Mouse (Mus musculus) forebrain, embryonic 11.5 days (tissue): Measurements from ENCODE around the gene Kdm6b. TPM values are rescaled to one million over a fixed set of nuclear protein-coding genes. Genes with fewer than 3 reads are reported as not detected.

Experiments
- ATAC-seq: fragments of 200-750 bp; cut with Nextera tagmentation; replicated peaks from 2 replicates; pipeline ENCODE4 v1.8.0; 2017; ENCODE audit warnings: moderate TSS enrichment; ENCODE audit not compliant: low FRiP score
- DNase-seq: peaks from one replicate; pipeline ENCODE4 v3.0.0-alpha.2; 2017; ENCODE audit warnings: low spot score
- H3K27ac ChIP-seq: fragments of 300-500 bp; sonication (generic); 2 replicates; pipeline ENCODE4 v1.5.1; 2014; ENCODE audit warnings: low read depth, low read length
- H3K27me3 ChIP-seq: fragments of 300-500 bp; sonication (generic); 2 replicates; pipeline ENCODE4 v1.6.1; 2014; ENCODE audit warnings: mild to moderate bottlenecking, low read length, mixed read lengths; ENCODE audit not compliant: control insufficient read depth, insufficient read depth
- H3K36me3 ChIP-seq: fragments of 300-500 bp; sonication (generic); 2 replicates; pipeline ENCODE4 v1.6.1; 2014; ENCODE audit warnings: mild to moderate bottlenecking, low read length, moderate library complexity, mixed read lengths; ENCODE audit not compliant: control insufficient read depth, insufficient read depth
- H3K4me1 ChIP-seq: fragments of 300-500 bp; sonication (generic); replicated peaks from 2 replicates; pipeline ENCODE4 v1.6.1; 2014; ENCODE audit warnings: low read length, mixed read lengths; ENCODE audit not compliant: control insufficient read depth, insufficient read depth
- H3K4me2 ChIP-seq: fragments of 300-500 bp; sonication (generic); 2 replicates; pipeline ENCODE4 v1.6.1; 2014; ENCODE audit warnings: low read depth, mild to moderate bottlenecking, low read length, moderate library complexity, mixed read lengths; ENCODE audit not compliant: severe bottlenecking
- H3K4me3 ChIP-seq: fragments of 300-500 bp; sonication (generic); 2 replicates; pipeline ENCODE4 v1.5.1; 2014; ENCODE audit warnings: low read depth, low read length
- H3K9ac ChIP-seq: fragments of 300-500 bp; sonication (generic); 2 replicates; pipeline ENCODE4 v1.6.1; 2014; ENCODE audit warnings: low read length
- H3K9me3 ChIP-seq: fragments of 300-500 bp; sonication (generic); 2 replicates; pipeline ENCODE4 v1.6.1; 2016; ENCODE audit warnings: low read length, mixed read lengths; ENCODE audit not compliant: control insufficient read depth
- WGBS: fragments of 180-500 bp; shearing (Covaris S2); extraction: QIAGEN DNeasy Blood & Tissue Kit; methylation state at CpG from one replicate; pipeline ENCODE4 v1.1.7; 2014; 5-methylcytosine and 5-hydroxymethylcytosine counted together
- polyA plus RNA-seq: library from polyadenylated mRNA; unstranded; fragments of >200 nt; fragmentation: Nextera tagmentation; extraction: Ambion mirVana; gene quantifications from 2 replicates; pipeline ENCODE4 v1.2.1, GENCODE M21; 2014

The Kdm6b gene
- polyA plus RNA-seq, 1 experiment from 2014 or later, result 40.9 TPM

DNA sequence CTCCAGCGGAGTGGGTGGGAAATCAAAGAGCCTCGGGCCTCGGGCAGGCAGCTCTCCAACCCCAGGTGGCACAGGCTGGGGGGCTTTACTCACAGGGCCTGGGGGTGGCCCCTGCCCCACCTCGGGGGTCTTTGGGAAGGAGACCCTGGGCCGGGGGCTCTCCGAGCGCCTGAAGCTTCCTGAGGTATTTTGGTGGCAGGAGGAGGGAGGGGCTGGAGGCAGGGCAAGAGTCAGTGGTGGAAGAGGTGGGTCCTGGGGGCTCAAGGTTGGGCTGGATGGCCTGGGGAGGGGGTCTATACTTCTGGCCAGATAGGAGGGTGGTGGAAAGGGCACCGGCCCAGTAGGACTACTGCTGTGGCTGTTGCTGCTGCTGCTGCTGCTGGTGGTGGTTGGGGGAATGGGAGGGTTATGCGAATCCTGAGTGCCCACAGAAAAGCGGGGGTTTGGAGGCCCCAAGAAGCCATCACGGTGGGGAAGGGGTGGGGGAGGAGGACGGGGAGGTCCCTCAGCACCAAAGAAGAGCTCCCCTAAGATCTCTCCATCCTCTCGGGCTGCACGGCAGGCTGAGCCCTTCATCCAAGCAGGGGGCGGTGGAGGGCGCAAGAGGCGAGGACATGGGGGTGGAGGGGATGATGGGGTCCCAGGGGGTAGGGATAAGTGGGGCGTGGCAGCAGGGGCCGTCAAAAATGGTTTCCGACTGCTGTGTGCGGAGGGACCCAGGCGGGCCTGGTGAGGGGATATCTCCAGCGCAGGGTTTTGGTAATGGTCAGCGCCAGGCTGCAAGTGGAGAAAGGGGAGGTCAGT is 7.9 kb downstream of the Kdm6b start:
- whole genome bisulfite sequencing, result 89% methylated on average over 22 of the region's 24 CpGs
- no peaks in the 10 kb centered on the region for H3K9me3 ChIP-seq
- H3K36me3 ChIP-seq, result peaks cover 38% of the 10 kb centered on the region
- H3K9ac ChIP-seq, result no peak overlapping the region
- H3K4me3 ChIP-seq, result no peak overlapping the region
- peak; percentile 56 for DNase-seq
- H3K4me1 ChIP-seq, result peaks cover 12% of the 10 kb centered on the region
- no peaks in the 10 kb centered on the region; the same call in 1 of the 2 replicates for H3K27me3 ChIP-seq
- H3K4me2 ChIP-seq, result no peak overlapping the region
- ATAC-seq, result no peak
- H3K27ac ChIP-seq, result no peak overlapping the region

GRCm38 (mm10) chr11:69404595-69405396 is 8.7 kb downstream of the Kdm6b start:
- Histone ChIP-seq H3K27ac (no peak overlapping the region), H3K4me2 (no peak overlapping the region), H3K9ac (no peak overlapping the region), H3K4me1 (peaks cover 14% of the 10 kb centered on the region), H3K27me3 (peaks cover 2% of the 10 kb centered on the region; the same call in 1 of the 2 replicates), H3K4me3 (no peak overlapping the region), H3K36me3 (peaks cover 43% of the 10 kb centered on the region), H3K9me3 (no peaks in the 10 kb centered on the region)
- no peak for ATAC-seq
- peak; percentile 52 for DNase-seq
- 92% methylated on average over 24 of the region's 24 CpGs for WGBS

- H3K4me3 ChIP-seq, result no peak overlapping the region
- H3K9ac ChIP-seq, result no peak overlapping the region
- peaks cover 2% of the 10 kb centered on the region; the same call in 1 of the 2 replicates for H3K27me3 ChIP-seq
- no peaks in the 10 kb centered on the region for H3K9me3 ChIP-seq
- H3K4me1 ChIP-seq, result peaks cover 19% of the 10 kb centered on the region
- H3K4me2 ChIP-seq, result no peak overlapping the region
- peaks cover 43% of the 10 kb centered on the region for H3K36me3 ChIP-seq
- H3K27ac ChIP-seq, result no peak overlapping the region
- no peak for ATAC-seq
- WGBS, result 89% methylated on average over 37 of the region's 38 CpGs
- DNase-seq, result peak; percentile 53
Measured at GRCm38 (mm10) chr11:69403691-69404594, 9.5 kb downstream of the Kdm6b start.

GRCm38 (mm10) chr11:69401987-69402386 is 11.5 kb downstream of the Kdm6b start:
- H3K27me3 ChIP-seq, result peaks cover 2% of the 10 kb centered on the region; the same call in 1 of the 2 replicates
- no peak overlapping the region for H3K9ac ChIP-seq
- no peak overlapping the region for H3K4me2 ChIP-seq
- peaks cover 26% of the 10 kb centered on the region for H3K4me1 ChIP-seq
- no peaks in the 10 kb centered on the region for H3K9me3 ChIP-seq
- no peak overlapping the region for H3K27ac ChIP-seq
- ATAC-seq (no peak), DNase-seq (no peak)
- 88% methylated on average over 12 of the region's 12 CpGs for WGBS
- H3K4me3 ChIP-seq, result no peak overlapping the region
- peaks cover 38% of the 10 kb centered on the region for H3K36me3 ChIP-seq

GRCm38 (mm10) chr11:69401210-69401637 is 12.3 kb downstream of the Kdm6b start:
- H3K9ac ChIP-seq, result no peak overlapping the region
- no peak overlapping the region for H3K27ac ChIP-seq
- DNase-seq (peak; percentile 92), ATAC-seq (peak; percentile 69)
- H3K4me3 ChIP-seq, result no peak overlapping the region; the same call in 1 of the 2 replicates
- H3K27me3 ChIP-seq, result peaks cover 2% of the 10 kb centered on the region; the same call in 1 of the 2 replicates
- peaks cover 32% of the 10 kb centered on the region for H3K4me1 ChIP-seq
- H3K36me3 ChIP-seq, result peaks cover 32% of the 10 kb centered on the region
- no peak overlapping the region for H3K4me2 ChIP-seq
- 18% methylated on average over 22 of the region's 22 CpGs for WGBS
- no peaks in the 10 kb centered on the region for H3K9me3 ChIP-seq

DNA sequence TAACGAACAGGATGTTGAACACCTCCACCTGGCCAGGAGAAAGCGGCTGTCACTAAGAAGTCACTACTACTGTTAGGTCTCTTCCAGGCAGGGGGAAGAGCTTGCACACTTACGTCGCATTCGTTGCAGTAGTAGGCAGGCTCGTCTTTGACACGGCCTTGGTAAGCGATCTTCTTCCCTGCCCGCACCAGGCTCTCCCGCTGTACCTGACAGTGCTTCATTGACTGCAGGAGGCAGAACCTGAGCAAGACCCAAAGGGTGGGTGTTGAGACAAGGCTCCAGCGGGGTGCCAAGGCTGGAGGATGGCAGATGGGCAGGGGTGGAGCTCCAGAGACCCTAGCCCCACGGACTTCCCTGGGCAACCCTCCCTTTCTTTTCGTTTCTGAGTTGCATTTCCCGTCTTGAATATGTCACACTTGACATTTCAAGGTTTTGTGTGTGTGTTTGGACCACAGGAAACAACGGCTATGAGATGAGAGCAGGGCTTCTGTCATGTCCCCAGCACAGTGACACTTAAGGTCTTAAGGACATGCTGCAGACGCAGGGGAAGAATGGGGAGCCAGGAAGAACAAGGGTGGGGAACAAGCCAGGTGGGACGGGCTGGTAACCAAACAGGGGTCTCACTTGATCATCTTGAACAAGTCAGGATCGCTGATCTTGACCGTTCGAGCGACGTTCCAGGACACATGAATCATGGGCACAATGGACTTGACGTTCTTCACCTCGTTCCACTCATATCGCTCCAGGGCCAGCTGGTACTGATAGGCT is 13.2 kb downstream of the Kdm6b start:
- H3K36me3 ChIP-seq, result peaks cover 25% of the 10 kb centered on the region
- H3K27me3 ChIP-seq, result peaks cover 2% of the 10 kb centered on the region; the same call in 1 of the 2 replicates
- peaks cover 32% of the 10 kb centered on the region for H3K4me1 ChIP-seq
- ATAC-seq (no peak), DNase-seq (peak; percentile 53)
- H3K4me2 ChIP-seq, result no peak overlapping the region
- peak overlapping the region; percentile 5; the same call in 1 of the 2 replicates for H3K4me3 ChIP-seq
- no peaks in the 10 kb centered on the region for H3K9me3 ChIP-seq
- no peak overlapping the region for H3K27ac ChIP-seq
- H3K9ac ChIP-seq, result no peak overlapping the region
- 72% methylated on average over 25 of the region's 25 CpGs for WGBS

GRCm38 (mm10) chr11:69399201-69400082 is 14.0 kb downstream of the Kdm6b start:
- H3K9me3 ChIP-seq, result no peaks in the 10 kb centered on the region
- peak overlapping the region; percentile 5 for H3K4me3 ChIP-seq
- H3K36me3 ChIP-seq, result peaks cover 20% of the 10 kb centered on the region
- H3K27ac ChIP-seq, result no peak overlapping the region
- H3K9ac ChIP-seq, result peak overlapping the region; percentile 14; the same call in 1 of the 2 replicates
- 7% methylated on average over 66 of the region's 66 CpGs for WGBS
- H3K27me3 ChIP-seq, result peaks cover 2% of the 10 kb centered on the region; the same call in 1 of the 2 replicates
- no peak for ATAC-seq
- DNase-seq, result peak; percentile 78
- H3K4me2 ChIP-seq, result 0 out of 2 replicates have a peak overlapping the region, but pooled peaks have one; percentile 11
- peaks cover 32% of the 10 kb centered on the region for H3K4me1 ChIP-seq
